Mouse (Mus musculus) MEL (cell line): Measurements from ENCODE around the gene Hnrnpu. TPM values are rescaled to one million over a fixed set of nuclear protein-coding genes. Genes with fewer than 3 reads are reported as not detected.

Experiments
- DNase-seq: peaks from one replicate; pipeline ENCODE4 v3.0.0; 2011; ENCODE audit warnings: low read depth, low spot score
- H3K27ac ChIP-seq: 2 replicates; pipeline ENCODE4 v1.5.1; 2012; ENCODE audit warnings: low read depth, mild to moderate bottlenecking, control low read depth, low read length, moderate library complexity; ENCODE audit not compliant: control insufficient read depth
- H3K27me3 ChIP-seq, 2 experiments: fragments of 150-350 bp in 1 of 2; sonication (generic) in 1 of 2; 2 replicates each; pipeline ENCODE4 v1.6.1; 2012; ENCODE audit warnings: low read length in 2 of 2, mild to moderate bottlenecking in 2 of 2, improper control_type of control experiment in 1 of 2, moderate library complexity in 1 of 2; ENCODE audit not compliant: insufficient read depth in 2 of 2, control insufficient read depth in 1 of 2
- H3K36me3 ChIP-seq, 2 experiments: 2 replicates each; pipeline ENCODE4 v1.6.1; 2012 to 2014; ENCODE audit warnings: low read length in 2 of 2, improper control_type of control experiment in 1 of 2, inconsistent platforms in 1 of 2, mild to moderate bottlenecking in 1 of 2; ENCODE audit not compliant: insufficient read depth in 2 of 2, control insufficient read depth in 1 of 2
- H3K4me1 ChIP-seq, 2 experiments: fragments of 150-350 bp in 1 of 2; sonication (generic) in 1 of 2; 2 replicates each; pipeline ENCODE4 v1.6.1; 2012; ENCODE audit warnings: low read length in 2 of 2, improper control_type of control experiment in 1 of 2, mild to moderate bottlenecking in 1 of 2; ENCODE audit not compliant: insufficient read depth in 2 of 2, control insufficient read depth in 1 of 2
- H3K4me3 ChIP-seq, 2 experiments: fragments of 150-350 bp in 1 of 2; sonication (generic) in 1 of 2; 2 replicates each; pipeline ENCODE4 v1.5.1; 2012; ENCODE audit warnings: low read depth in 2 of 2, low read length in 2 of 2, mild to moderate bottlenecking in 2 of 2, moderate library complexity in 2 of 2, control low read depth in 1 of 2, improper control_type of control experiment in 1 of 2; ENCODE audit not compliant: control insufficient read depth in 1 of 2, insufficient read depth in 1 of 2
- H3K79me2 ChIP-seq: 2 replicates; pipeline ENCODE4 v1.6.1; 2012; ENCODE audit warnings: mild to moderate bottlenecking, low read length, moderate library complexity; ENCODE audit not compliant: control insufficient read depth, poor library complexity, insufficient read depth
- H3K9ac ChIP-seq: 2 replicates; pipeline ENCODE4 v1.6.1; 2012; ENCODE audit warnings: low read depth, mild to moderate bottlenecking, control low read depth, low read length, moderate library complexity; ENCODE audit not compliant: control insufficient read depth, poor library complexity, severe bottlenecking
- H3K9me3 ChIP-seq: fragments of 150-350 bp; sonication (generic); replicated peaks from 2 replicates; pipeline ENCODE4 v1.6.1; 2012; ENCODE audit warnings: mild to moderate bottlenecking, low read length, improper control_type of control experiment, moderate library complexity; ENCODE audit not compliant: insufficient read depth
- CHD1 ChIP-seq: IDR thresholded peaks from 2 replicates; pipeline ENCODE4 v1.6.1; 2012; ENCODE audit warnings: low read depth, mild to moderate bottlenecking, inconsistent platforms, low read length, improper control_type of control experiment
- CTCF ChIP-seq, 3 experiments: IDR thresholded peaks in 2 of 3; conservative IDR thresholded peaks in 1 of 3; 2 replicates each; pipeline ENCODE4 v1.5.1; 2011 to 2012; ENCODE audit warnings: low read length in 3 of 3, low read depth in 2 of 3, mild to moderate bottlenecking in 2 of 3, improper control_type of control experiment in 1 of 3, inconsistent platforms in 1 of 3, mixed read lengths in 1 of 3, moderate library complexity in 1 of 3; ENCODE audit not compliant: control insufficient read depth in 1 of 3, insufficient read depth in 1 of 3, poor library complexity in 1 of 3, severe bottlenecking in 1 of 3
- ELF1 ChIP-seq: IDR thresholded peaks from 2 replicates; pipeline ENCODE4 v1.6.1; 2014; ENCODE audit warnings: low read depth, mild to moderate bottlenecking, inconsistent platforms, low read length, improper control_type of control experiment, moderate library complexity
- ETS1 ChIP-seq: IDR thresholded peaks from 2 replicates; pipeline ENCODE4 v1.6.1; 2012; ENCODE audit warnings: low read depth, mild to moderate bottlenecking, inconsistent platforms, low read length, improper control_type of control experiment, moderate library complexity
- MEF2A ChIP-seq: IDR thresholded peaks from 2 replicates; pipeline ENCODE4 v1.6.1; 2014; ENCODE audit warnings: low read depth, mild to moderate bottlenecking, inconsistent platforms, low read length, improper control_type of control experiment; ENCODE audit not compliant: poor library complexity, insufficient replicate concordance, severe bottlenecking; ENCODE audit errors: extremely low read depth
- MYC ChIP-seq: IDR thresholded peaks from 2 replicates; pipeline ENCODE4 v1.6.1; 2011; ENCODE audit warnings: low read depth, mild to moderate bottlenecking, low read length, improper control_type of control experiment, moderate library complexity
- NRF1 ChIP-seq: IDR thresholded peaks from 2 replicates; pipeline ENCODE4 v1.6.1; 2014; ENCODE audit warnings: low read depth, mild to moderate bottlenecking, inconsistent platforms, low read length, improper control_type of control experiment, moderate library complexity; ENCODE audit not compliant: poor library complexity, insufficient read depth, severe bottlenecking
- POLR2A ChIP-seq, 2 experiments: IDR thresholded peaks; 2 replicates each; pipeline ENCODE4 v1.6.1; 2011 to 2012; ENCODE audit warnings: low read length in 2 of 2, mild to moderate bottlenecking in 2 of 2, control low read depth in 1 of 2, improper control_type of control experiment in 1 of 2, low read depth in 1 of 2, moderate library complexity in 1 of 2; ENCODE audit not compliant: control insufficient read depth in 1 of 2, insufficient read depth in 1 of 2, poor library complexity in 1 of 2
- RAD21 ChIP-seq: IDR thresholded peaks from 2 replicates; pipeline ENCODE4 v1.6.1; 2011; ENCODE audit warnings: mild to moderate bottlenecking, low read depth, low read length, improper control_type of control experiment
- SIN3A ChIP-seq: IDR thresholded peaks from 2 replicates; pipeline ENCODE4 v1.6.1; 2012; ENCODE audit warnings: low read length, improper control_type of control experiment, inconsistent platforms
- TBP ChIP-seq: IDR thresholded peaks from 2 replicates; pipeline ENCODE4 v1.8.0; 2011; ENCODE audit warnings: low read depth, low read length, improper control_type of control experiment
- UBTF ChIP-seq: IDR thresholded peaks from 2 replicates; pipeline ENCODE4 v1.6.1; 2012; ENCODE audit warnings: low read depth, mild to moderate bottlenecking, inconsistent platforms, low read length, improper control_type of control experiment, moderate library complexity, borderline replicate concordance; ENCODE audit not compliant: insufficient read depth
- USF1 ChIP-seq: IDR thresholded peaks from 2 replicates; pipeline ENCODE4 v1.6.1; 2014; ENCODE audit warnings: low read depth, mild to moderate bottlenecking, inconsistent platforms, low read length, improper control_type of control experiment, moderate library complexity
- ZC3H11A ChIP-seq: IDR thresholded peaks from 2 replicates; pipeline ENCODE4 v1.6.1; 2012; ENCODE audit warnings: low read depth, mild to moderate bottlenecking, inconsistent platforms, low read length, improper control_type of control experiment
- ZNF384 ChIP-seq: IDR thresholded peaks from 2 replicates; pipeline ENCODE4 v1.6.1; 2012; ENCODE audit warnings: low read depth, mild to moderate bottlenecking, inconsistent platforms, low read length, improper control_type of control experiment
- polyA plus RNA-seq, 2 experiments: library from polyadenylated mRNA; stranded (reverse) in 1 of 2; unstranded in 1 of 2; fragments of >175 nt in 1 of 2; fragments of >200 nt in 1 of 2; gene quantifications; 2 replicates each; pipeline versions ENCODE4 v1.2.1 to v1.2.4; 2012; ENCODE audit warnings: low replicate concordance in 2 of 2, low read depth in 1 of 2; ENCODE audit not compliant: insufficient read length in 2 of 2, insufficient read depth in 1 of 2, missing spikeins in 1 of 2
- total RNA-seq: library from RNA; depleted of rRNA; stranded (reverse); fragments of 300-350 nt; gene quantifications from 2 replicates; pipeline ENCODE4 v1.2.3, GENCODE M21; 2012

The Hnrnpu gene
- total and polyA plus RNA-seq, 3 experiments, result 373 to 2,754 (median 789) TPM

- no peaks in the 10 kb centered on the region for H3K36me3 ChIP-seq
- H3K79me2 ChIP-seq, result no peaks in the 10 kb centered on the region
- no peaks in the 10 kb centered on the region for H3K4me1 ChIP-seq
- no peak overlapping the region for H3K9ac ChIP-seq
- no peak for DNase-seq
- H3K27me3 ChIP-seq, result no peaks in the 10 kb centered on the region; a peak in 1 of 4 replicates
- no peak for TF ChIP-seq USF1
- no peak for TF ChIP-seq CHD1
- TF ChIP-seq MEF2A, result no peak
- TF ChIP-seq SIN3A, result no peak
- H3K27ac ChIP-seq, result no peak overlapping the region
- H3K4me3 ChIP-seq, result no peak overlapping the region
- no peaks in the 10 kb centered on the region for H3K9me3 ChIP-seq
Observed at GRCm38 (mm10) chr1:178276054-178276911, 61.3 kb downstream of the Hnrnpu start.

- H3K36me3 ChIP-seq, result no peaks in the 10 kb centered on the region
- H3K4me3 ChIP-seq, result no peak overlapping the region
- H3K4me1 ChIP-seq, result no peaks in the 10 kb centered on the region
- TF ChIP-seq TBP (no peak), ELF1 (no peak), POLR2A (IDR thresholded peaks at IDR 0.05; ENCODE audit: control insufficient read depth in 1 of 2, insufficient read depth in 1 of 2, low read depth in 1 of 2, low read length in 2 of 2, poor library complexity in 1 of 2) (no peak), ETS1 (no peak), MYC (no peak), CHD1 (no peak), NRF1 (no peak), ZC3H11A (no peak), ZNF384 (no peak), CTCF (IDR thresholded peaks at IDR 0.05 in 2 of 3, conservative IDR thresholded peaks at IDR 0.05 in 1 of 3; ENCODE audit: control insufficient read depth in 1 of 3, insufficient read depth in 1 of 3, low read depth in 2 of 3, low read length in 3 of 3, poor library complexity in 1 of 3, severe bottlenecking in 1 of 3) (no peak), RAD21 (no peak), UBTF (no peak)
- H3K79me2 ChIP-seq, result no peaks in the 10 kb centered on the region
- H3K27ac ChIP-seq, result no peak overlapping the region
- H3K9me3 ChIP-seq, result no peaks in the 10 kb centered on the region
- no peaks in the 10 kb centered on the region; a peak in 1 of 4 replicates for H3K27me3 ChIP-seq
- no peak for DNase-seq
- no peak overlapping the region for H3K9ac ChIP-seq
Observed at GRCm38 (mm10) chr1:178275738-178276053, 61.9 kb downstream of the Hnrnpu start.
